Mouse (Mus musculus) frontal cortex, postnatal 25 days (tissue): ENCODE results near the gene BC051665.

ENCODE experiments used
- DNase-seq, 2 experiments: peaks; one replicate each; pipeline ENCODE4 v3.0.0; 2022; ENCODE audit warnings: low spot score in 2 of 2

The BC051665 gene

DNA sequence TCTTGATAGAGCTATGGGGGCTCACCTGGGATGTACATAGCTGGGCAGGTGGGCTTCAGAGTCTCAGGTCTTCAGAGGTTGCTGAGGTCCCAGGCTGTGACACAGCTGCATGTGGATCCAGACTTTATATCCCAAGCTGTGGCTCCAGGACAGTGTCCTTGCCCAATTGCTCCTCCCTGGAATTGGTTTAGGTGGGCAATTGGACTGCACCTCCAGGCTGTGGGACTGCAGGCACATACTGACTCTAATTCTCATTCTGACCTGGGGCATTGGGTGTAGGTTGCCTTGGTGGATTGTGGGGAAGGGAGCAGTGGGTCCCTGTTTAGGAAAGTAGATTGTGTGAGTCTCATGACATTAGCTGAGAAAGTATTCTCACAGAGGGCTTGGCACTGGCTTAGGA, at the start of gene BC051665:
Gene BC051665 (minus strand): TSS at position 101 of the 400 bp plus-strand sequence.
- DNase-seq: no peak

DNA sequence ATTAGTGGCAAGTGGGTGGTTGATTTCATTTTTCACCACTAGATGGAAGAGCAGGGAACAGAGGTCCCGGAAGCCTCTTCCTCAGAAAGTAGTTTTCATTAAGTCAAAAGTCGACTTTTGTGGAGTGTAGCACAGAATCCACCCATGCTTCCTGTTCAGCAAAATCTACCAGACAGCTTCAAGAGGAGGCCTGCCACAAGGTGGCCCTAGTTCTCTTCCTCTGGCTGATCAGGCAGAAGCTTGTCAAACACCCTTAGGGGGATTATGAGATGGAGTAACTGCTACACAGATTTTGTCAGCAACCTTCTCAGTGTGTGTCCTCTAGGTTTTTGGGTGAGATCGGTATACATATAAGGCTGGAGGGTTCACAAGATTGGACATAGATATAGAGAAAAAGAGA, 39.9 kb upstream of the BC051665 start:
- no peak for DNase-seq

DNA sequence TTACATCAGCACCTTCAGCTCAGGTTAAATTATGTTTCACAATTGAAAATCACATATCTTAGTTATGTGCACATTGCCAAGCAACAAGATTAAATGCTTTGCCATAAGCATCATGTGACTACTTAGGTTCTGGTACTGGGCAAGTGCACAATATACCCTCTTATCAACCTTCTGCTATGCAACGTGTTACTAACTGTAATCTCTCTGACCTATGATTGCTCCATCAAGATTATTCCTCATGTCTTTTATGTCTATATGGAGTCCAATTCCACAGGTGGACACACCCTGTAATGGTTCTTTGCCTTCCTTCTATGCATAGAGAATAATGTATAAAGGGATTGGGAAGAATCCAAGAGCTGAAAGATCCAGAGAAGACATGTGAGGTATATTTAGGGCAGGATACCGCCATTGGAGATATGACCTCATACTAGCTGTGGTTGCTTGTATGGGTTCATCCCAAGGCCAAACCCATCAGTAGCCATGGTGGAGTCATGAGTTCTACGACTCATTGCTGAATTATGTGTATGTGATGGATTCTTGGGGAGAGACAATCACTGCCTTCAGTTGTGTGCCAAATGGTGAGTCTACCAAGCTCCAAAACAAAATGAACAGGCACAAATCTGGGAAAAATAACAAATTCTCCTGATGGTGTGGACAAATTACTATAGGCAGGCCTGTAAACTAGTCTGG, 34.5 kb upstream of the BC051665 start:
- DNase-seq: no peak

DNA sequence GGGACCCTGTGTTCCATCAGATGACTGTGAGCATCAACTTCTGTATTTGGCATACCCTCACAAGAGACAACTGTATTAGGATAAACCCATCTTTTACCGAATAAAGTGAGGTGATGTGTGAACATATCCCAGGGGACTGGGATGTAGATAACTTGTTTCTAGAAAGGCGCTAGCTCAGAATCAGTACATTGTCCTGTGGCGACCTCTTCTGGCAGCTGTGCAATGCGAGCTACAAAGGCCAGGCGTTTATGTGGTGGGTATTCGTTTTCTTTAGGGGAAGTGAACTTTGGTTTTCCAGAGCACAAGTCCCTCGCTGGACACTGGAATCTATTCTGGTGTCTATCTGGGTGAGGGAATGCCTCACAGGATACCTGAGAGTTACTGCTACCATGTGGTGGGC, 33.3 kb upstream of the BC051665 start:
- DNase-seq: peak; percentile 3 to 11

DNA sequence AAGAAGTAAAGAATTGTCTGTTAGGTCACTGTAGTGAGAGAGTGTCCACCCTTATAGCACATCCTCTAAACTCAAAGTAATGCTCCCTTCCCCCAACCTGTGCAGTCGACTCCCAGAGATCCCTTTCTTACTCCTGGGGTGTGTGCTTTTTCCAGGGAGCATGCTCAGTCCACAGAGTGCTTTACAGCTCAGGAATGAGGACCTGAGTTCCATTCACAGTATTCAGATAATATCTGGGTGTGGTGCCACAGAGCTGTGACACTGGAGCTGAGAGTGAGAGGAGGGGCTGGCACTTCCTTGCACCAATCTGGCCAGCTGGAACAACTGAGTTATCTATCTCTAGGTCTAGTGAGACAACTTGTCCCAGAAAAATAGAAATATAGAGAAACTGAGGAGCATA, 27.6 kb upstream of the BC051665 start:
- no peak for DNase-seq

DNA sequence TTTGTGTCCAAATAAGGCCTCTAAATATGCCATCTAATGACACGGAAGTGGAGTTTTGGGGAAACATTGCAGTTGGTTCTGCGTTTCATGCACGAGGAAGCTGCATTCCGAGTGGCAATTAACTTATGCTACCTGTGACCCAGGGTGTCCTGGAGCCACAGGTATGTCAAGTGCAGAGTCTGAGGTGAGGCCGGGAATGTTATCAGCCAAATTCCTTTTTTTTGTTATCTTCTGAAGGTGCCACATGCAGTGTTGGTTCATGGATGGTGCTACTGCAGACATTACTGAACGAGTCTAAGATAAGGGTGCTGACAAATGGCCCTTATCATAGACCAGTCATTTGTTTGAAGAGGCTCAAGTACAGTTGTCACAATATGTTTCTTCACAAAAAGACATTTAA, 26.6 kb upstream of the BC051665 start:
- DNase-seq: no peak

DNA sequence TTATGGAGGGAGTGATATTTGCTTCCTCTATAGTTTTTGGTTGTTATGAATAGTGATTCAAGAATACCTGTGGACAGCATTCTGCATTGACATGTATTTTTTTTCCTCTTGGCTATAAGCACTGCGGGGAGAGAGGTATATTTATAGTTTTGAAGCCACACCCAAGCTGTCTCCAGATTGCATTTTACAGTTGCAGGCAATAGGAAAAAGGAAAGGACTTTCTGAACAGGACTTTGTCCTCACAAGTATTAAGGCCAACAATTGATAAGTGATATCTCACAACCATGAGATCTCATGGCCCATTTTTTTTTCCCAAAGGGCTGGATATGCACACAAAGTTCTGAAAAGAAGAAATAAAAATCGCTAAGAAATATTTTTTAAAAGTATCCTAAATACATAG, 23.5 kb upstream of the BC051665 start:
- no peak for DNase-seq

DNA sequence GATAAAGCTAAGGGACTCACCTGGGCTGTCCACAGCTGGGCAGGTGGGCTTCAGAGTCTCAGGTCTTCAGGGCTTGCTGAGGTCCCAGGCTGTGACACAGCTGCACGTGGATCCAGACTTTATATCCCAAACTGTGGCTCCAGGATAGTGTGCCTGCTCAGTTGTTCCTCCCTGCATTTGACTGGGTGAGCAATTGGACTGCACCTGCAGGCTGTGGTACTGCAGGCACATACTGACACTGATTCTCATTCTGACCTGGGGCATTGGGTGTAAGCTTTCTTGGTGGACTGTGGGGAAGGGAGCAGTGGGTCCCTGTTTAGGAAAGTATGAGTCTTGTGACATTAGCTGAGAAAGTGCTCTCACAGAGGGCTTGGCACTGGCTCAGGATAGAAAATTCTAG, 16.6 kb upstream of the BC051665 start, which contains the start of gene Ctsll3:
Gene Ctsll3 (minus strand): TSS at position 101 of the 400 bp plus-strand sequence.
- no peak for DNase-seq

DNA sequence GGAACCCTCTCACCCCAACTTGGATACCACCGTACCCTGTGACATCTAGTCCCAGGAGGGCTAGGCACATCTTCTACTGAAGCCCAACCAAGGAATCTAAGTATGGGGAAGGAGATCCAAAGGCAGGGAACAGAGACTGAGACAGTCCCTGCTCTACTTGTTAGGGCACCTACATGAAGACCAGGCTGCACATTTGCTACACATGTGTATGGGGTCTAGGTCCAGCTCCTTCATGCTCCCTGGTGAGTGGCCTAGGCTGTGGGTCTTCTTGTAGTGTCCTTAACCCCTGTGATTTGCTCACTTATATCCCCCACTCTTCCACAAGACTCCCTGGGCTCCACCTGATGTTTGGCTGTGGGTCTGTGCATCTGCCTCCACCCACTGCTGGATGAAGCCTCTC, 3.3 kb upstream of the BC051665 start:
- DNase-seq: no peak

DNA sequence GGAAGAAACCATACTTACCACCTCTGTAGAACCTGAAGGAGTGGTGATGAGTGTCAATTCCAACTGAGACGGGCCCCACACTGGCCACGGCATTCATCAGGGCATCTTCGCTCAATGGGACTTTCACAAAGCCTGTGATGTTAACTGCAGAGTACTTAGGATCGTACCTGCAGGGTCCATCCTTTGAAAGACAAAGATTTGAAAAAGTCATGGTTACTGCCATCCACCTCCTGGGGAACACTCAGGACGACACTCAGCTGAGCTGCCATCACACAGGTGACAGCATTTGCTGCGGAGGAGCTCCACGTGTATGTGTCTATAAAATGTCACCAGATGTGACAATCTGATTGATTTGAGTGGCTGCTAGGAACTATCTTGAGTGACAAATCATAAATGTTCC, 2.9 kb downstream of the BC051665 start:
- DNase-seq: no peak

DNA sequence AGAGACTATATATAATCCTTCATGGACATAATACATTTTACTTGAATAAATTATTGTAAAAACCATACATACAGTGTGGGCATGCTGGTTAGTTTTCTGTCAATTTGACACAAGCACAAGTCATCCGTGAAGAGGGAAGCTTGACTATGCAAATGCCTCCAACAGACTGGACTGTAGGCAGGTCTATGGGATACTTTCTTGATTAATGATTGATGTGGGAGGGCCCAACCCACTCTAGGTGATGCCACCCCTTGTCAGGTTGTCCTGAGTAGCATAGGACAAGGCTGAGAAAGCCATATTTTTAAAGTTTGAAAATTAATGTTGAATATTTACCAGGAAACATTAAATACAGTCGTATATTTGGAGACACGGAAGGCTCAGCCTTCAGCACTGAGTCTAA, 5.6 kb downstream of the BC051665 start:
- no peak for DNase-seq

DNA sequence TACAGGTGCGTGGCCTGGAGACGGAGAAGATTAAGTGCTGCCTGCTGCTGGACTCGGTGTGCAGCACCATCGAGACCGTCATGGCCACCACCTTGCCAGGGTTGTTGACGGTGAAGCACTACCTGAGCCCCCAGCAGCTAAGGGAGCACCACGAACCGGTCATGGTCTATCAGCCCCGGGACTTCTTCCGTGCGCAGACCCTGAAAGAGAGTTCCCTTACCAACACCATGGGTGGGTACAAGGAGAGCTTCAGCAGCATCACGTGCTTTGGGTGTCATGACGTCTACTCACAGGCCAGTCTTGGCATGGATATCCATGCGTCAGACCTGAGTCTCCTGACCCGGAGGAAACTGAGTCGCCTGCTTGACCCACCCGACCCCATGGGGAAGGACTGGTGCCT, 25.0 kb downstream of the BC051665 start:
- no peak for DNase-seq

DNA sequence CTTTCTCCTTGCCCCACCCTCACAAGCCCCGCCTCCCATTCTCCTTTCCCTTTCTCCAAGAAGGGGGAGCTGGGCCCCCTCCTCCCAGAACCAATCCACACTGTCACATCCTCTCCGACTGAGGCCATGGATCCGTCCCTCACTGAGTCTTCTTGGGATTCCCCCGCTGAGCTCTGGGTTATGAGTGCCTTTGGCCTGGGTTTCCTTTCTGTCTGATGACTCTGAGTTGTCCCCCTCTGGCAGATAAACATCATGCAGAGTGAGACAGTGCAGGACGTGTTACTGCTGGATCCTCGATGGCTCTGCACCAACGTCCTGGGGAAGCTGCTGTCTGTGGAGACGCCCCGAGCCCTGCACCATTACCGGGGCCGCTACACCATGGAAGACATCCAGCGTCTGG, 25.8 kb downstream of the BC051665 start:
- DNase-seq: no peak

DNA sequence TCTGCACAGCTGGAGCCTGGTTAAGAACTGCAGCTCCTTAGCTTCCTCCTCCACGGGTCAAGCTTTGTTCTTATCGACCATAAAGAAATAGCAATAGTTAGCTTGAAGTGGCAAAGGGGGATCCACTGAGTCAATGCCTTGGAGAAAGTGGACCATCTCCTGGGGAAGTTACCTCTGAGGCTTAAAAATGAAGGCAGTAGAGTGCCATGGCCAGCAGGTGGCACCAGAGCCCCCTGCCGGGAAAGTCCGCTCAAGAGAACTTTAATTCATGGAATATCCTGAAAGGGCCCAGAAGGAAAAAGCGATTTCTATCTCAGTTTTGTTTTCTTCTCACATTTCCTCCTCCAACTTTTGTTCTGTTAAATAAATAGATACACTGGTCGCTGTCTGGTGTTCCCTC, 27.0 kb downstream of the BC051665 start:
- no peak for DNase-seq

DNA sequence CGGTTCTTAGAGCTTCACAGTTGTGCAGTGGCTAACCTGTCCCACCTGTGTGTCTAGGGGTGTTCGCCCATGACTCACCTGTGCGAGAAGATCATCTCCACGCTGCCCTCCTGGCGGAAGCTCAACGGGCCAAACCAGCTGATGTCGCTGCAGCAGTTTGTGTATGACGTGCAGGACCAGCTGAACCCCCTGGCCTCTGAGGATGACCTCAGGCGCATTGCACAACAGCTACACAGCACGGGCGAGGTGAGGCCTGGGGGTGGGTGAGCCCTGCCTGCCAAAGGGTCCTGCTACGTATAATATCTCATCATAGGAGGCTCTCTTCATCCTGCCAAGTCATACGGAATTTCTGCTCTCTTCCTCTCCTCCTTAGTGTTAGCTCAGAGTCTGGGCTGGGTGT, 28.9 kb downstream of the BC051665 start:
- no peak for DNase-seq

DNA sequence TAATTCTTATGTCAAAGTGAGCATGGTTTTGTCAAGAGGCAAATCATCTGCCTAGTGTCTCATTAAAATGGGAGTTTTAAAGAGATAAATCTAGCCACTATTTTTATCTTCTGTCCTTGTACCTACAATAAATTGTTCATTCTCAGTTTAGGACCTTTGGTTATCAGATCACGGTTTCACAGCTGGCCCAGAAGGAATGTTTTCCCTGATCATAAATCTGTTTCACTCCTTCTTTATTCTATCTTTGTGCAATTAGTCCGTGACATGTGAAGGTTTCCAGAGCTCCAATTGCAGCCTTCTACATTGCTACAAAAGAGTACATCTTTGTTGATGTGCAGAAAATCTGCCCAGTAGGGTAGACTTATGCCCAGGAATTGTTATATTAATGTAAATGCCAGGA, 30.9 kb downstream of the BC051665 start:
- DNase-seq: no peak

DNA sequence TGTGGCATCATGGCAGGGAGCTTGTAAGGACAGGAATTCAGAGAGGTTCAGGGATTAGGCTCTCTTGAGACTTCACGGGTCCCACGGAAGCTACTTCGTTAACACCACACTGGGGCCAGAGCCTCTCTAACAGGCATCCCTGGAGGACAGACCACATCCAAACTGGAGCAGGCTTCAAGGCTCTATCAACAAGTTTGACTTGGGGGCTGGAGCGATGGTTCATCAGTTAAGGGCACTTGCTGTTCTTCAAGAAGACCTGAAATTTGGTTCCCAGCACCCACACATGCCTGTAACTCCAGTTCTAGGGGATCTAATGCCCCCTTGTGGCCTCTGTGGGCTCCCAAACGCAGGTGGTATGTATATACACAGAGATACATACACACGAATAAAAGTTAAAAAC, 32.9 kb downstream of the BC051665 start:
- DNase-seq: no peak

DNA sequence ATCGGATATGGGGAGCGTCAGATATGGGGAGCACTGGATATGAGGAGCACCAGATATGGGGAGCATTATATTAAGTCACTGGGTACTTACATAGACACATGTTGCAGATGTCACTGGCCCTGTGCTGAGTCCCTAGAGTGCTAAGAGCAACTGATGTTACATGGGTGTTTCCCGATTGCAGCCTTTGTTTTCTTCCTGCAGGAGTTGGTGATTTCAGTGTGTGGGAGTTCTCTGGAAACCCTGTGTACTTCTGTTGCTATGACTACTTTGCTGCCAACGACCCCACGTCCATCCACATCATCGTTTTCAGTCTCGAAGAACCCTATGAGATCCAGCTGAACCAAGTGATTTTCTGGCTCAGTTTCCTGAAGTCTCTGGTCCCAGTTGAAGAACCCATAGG, 35.2 kb downstream of the BC051665 start:
- DNase-seq: no peak

DNA sequence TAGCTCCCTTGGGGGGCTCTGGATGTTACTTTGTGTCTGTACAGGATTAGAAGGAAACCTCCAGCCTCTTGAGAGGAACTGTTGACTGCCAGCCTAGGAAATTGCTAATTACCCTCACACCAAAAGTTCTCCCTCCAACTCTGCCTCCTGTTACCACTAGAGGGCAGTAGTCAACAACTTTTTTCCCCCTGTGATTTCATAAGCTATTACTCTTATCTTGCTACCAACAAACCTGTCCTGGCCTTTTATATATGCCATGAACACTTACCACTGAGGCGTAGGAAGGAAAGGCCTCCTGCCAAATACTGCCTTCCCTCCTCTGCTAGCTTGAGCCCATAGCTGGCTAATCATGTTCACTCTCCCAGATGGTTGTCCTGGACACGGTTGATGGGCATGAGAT, 37.6 kb downstream of the BC051665 start:
- no peak for DNase-seq

DNA sequence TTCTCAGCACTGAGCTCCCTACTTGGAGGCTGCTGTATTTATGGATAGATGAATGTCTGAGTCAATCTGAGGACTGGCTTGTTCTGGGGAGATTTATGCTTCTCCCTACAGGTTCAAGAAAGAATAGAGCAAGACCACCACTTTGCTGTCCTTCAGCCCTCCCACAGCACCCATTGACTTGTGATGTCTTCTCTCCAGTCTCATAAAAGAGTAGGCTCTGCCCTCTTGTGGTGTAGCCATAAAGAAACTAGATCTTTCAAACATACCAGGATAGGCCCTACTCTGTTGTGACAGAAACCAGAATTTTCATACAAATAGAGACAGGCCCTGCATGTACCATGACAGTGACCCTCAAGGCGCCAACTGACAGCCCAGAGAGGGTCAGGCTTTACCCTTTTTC, 39.0 kb downstream of the BC051665 start:
- no peak for DNase-seq

DNA sequence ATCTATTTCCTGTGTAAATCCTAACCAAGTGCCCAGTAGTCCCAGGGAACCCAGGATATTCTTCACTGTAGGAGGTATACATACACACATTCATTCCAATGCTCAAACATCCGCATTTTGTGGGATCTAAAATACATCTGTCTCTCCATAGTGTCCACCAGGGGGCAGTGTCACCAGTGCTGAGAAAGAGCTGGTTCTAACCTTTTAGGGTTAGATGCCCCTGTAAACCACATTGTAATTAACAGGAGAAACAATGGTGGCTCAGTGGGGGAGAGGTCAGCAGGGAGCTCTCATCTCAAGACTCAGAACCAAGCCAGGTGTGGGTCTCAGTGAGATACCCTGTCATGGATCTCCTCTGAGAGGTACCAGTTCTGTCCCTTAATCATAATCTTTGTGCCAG, 39.9 kb downstream of the BC051665 start:
- DNase-seq: no peak

DNA sequence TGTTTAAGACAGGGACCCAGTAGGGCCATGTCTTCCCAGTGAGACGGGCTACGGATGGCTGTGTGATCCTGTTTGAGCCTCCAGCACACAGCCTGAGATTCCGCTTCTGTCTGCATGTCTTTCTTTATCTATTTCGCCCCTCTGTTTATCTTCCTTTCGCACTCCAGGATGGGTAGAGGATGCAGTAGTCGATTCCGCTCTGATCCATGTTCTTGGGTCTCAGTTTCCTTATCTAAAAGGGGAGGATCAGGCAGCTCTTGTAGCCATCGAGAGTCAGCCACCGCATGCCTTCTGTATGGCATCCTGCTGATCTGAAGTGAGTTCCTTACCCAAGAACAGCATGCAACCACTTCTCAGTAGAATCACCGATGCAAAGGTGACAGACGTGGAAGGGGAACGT, 40.8 kb downstream of the BC051665 start:
- no peak for DNase-seq

DNA sequence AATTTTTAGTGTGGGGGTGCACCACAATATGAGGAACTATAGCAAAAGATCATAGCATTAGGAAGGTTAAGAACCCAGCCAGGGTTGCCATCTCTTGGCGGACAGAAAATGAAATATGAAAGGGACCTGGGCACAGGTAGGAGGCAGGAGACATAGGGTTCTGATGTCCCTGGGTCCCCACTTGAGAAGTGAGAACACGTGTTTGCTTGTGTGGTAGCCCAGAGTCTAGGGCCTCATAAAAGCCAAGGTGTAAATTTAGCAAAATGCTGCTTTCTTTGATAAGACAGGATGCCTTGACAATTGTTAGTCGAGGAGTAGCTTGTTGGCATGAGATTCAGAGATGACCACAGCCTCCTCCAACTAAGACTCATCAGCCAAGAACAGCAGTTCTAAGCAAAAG, 41.4 kb downstream of the BC051665 start:
- DNase-seq: no peak

DNA sequence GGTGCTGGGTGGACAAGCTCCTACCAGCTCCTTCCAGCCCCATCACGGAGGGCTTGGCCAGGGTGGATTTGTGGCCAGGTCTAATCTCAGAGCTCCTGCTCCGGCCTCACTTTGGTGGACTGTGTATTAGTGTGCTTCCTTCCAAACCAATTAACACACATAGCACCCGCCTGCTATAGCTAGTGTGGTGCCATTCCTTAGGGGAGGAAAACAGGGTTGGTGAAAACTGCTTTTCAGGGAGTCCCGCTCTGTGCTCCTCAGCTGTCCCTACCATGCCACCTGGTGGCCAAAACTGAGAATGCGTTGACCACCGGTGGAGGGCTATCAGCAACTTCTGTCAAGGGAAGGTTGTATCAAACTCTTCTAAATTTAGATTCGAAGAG, 42.1 kb downstream of the BC051665 start:
- DNase-seq: peak; percentile 84 to 88
